Mouse (Mus musculus) bone marrow, adult 2 months (tissue): ENCODE results near the gene Nnmt.

Experiments used
- CTCF ChIP-seq: fragments of 200-500 bp; IDR thresholded peaks from 2 replicates; pipeline ENCODE4 v1.5.1; 2011; ENCODE audit warnings: low read length, control low read depth; ENCODE audit not compliant: control insufficient read depth, insufficient read depth
- POLR2A ChIP-seq: fragments of 200-500 bp; IDR thresholded peaks from 2 replicates; pipeline ENCODE4 v1.6.1; 2011; ENCODE audit warnings: low read depth, mild to moderate bottlenecking, control low read depth, low read length, borderline replicate concordance; ENCODE audit not compliant: control insufficient read depth

DNA sequence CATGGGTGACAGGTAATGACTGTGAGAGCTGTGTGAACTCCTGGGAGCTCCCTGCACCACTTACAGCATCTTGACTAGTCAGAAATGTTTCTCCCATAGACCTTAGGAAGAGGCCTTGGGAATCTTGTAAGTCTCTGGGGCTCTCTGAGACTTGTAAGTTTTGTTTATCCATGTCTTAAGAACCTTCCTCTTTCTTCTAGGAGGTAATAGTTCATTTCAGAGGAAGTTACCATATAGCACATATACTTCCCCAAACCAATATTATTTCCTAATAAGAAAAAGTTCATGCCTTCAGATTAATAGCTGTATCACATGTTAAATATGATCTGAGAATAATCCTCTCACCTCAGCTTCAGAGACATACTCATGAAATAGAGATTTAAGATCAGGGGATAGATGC is 57.7 kb downstream of the Nnmt start:
- no peak for TF ChIP-seq CTCF
- TF ChIP-seq POLR2A = no peak
